Mouse (Mus musculus) WW6 (cell line): Measurements from ENCODE around the gene Fcf1.

Experiments used
- DNase-seq: peaks from one replicate; pipeline ENCODE4 v3.0.0-alpha.2; 2013; ENCODE audit warnings: low read depth, low spot score

The Fcf1 gene

GRCm38 (mm10) chr12:84970428-84971096 is at the start of gene Fcf1, which contains the start of gene Arel1:
Gene Fcf1, plus strand, starts transcription at chr12:84970897.
Gene Arel1, minus strand, starts transcription at chr12:84970900.
- DNase-seq, result peak; percentile 85

GRCm38 (mm10) chr12:84921881-84922419 is 48.7 kb upstream of the Fcf1 start:
- DNase-seq, result no peak

GRCm38 (mm10) chr12:84924324-84924723 is 46.4 kb upstream of the Fcf1 start:
- no peak for DNase-seq

GRCm38 (mm10) chr12:84926542-84926941 is 44.2 kb upstream of the Fcf1 start:
- DNase-seq, result no peak

GRCm38 (mm10) chr12:84932210-84932609 is 38.5 kb upstream of the Fcf1 start:
- DNase-seq, result no peak

- DNase-seq, result no peak
Observed at GRCm38 (mm10) chr12:84935343-84935742, 35.4 kb upstream of the Fcf1 start.

GRCm38 (mm10) chr12:84939117-84939516 is 31.6 kb upstream of the Fcf1 start:
- no peak for DNase-seq

GRCm38 (mm10) chr12:84940343-84940742 is 30.4 kb upstream of the Fcf1 start:
- DNase-seq, result no peak

- DNase-seq, result no peak
Observed at GRCm38 (mm10) chr12:84941717-84942116, 29.0 kb upstream of the Fcf1 start.

- no peak for DNase-seq
Observed at GRCm38 (mm10) chr12:84943006-84943952, 27.4 kb upstream of the Fcf1 start.

- DNase-seq, result no peak
Observed at GRCm38 (mm10) chr12:84944150-84944812, 26.4 kb upstream of the Fcf1 start.

GRCm38 (mm10) chr12:84944813-84945553 is 25.7 kb upstream of the Fcf1 start:
- no peak for DNase-seq

GRCm38 (mm10) chr12:84947894-84948583 is 22.7 kb upstream of the Fcf1 start:
- no peak for DNase-seq

GRCm38 (mm10) chr12:84948584-84949285 is 22.0 kb upstream of the Fcf1 start:
- DNase-seq, result no peak

GRCm38 (mm10) chr12:84950763-84951162 is 19.9 kb upstream of the Fcf1 start:
- no peak for DNase-seq

GRCm38 (mm10) chr12:84951531-84951930 is 19.2 kb upstream of the Fcf1 start:
- DNase-seq, result no peak

- DNase-seq, result no peak
Observed at GRCm38 (mm10) chr12:84952351-84952750, 18.3 kb upstream of the Fcf1 start.

GRCm38 (mm10) chr12:84956317-84956716 is 14.4 kb upstream of the Fcf1 start:
- DNase-seq, result no peak

- no peak for DNase-seq
Observed at GRCm38 (mm10) chr12:84958794-84959356, 11.8 kb upstream of the Fcf1 start.

- no peak for DNase-seq
Observed at GRCm38 (mm10) chr12:84962606-84963005, 8.1 kb upstream of the Fcf1 start.
